Comparison of ENCODE assay signal across 11 mouse cellular contexts in genomic region chr9:83008306-83008705, GRCm38 (mm10).
"Had no signal": no experiment of that assay in that cellular context is flagged by ENCODE, and none has a peak within 500 bp of the region (broad histone marks: within the 10 kb centered on the region; RNA-seq: fewer than 3 reads in every experiment).

No protein-coding gene starts in this region.

- ATAC-seq: liver, embryonic 12.5 days; midbrain, embryonic 16.5 days had no signal

- DNase-seq: lung, adult 18-20 months; lung, embryonic 14.5 days; lung, postnatal 10 days; lung, postnatal 4 days; midbrain, embryonic 14.5 days; right cerebral cortex, postnatal 14 days; thymus, adult 18-20 months; thymus, postnatal 14 days; thymus, postnatal 36 days had no signal
